Comparison of ENCODE assay signal across 14 mouse cellular contexts in genomic region chr6:117966729-117967128, GRCm38 (mm10). TPM values are rescaled to one million over a fixed set of nuclear protein-coding genes. Genes with fewer than 3 reads are reported as not detected.
DNase-seq lines count a peak whose midpoint lies in the region; ATAC-seq and TF ChIP-seq lines count a peak whose summit lies in the region.
"Had no signal": no experiment of that assay in that cellular context is flagged by ENCODE, and none has a peak within 500 bp of the region (broad histone marks: within the 10 kb centered on the region; RNA-seq: fewer than 3 reads in every experiment).

No protein-coding gene starts in this region.

- no peak for TF ChIP-seq EP300 in heart, adult 2 months (IDR thresholded peaks at IDR 0.05; ENCODE audit: insufficient read depth, low read depth, low read length)
- TF ChIP-seq EP300 in lung, postnatal 0 days (IDR thresholded peaks at IDR 0.05): no peak

- no peak for DNase-seq in heart, adult 2 months
- no peak for DNase-seq in heart, adult 8-10 months (ENCODE audit: low spot score)
- peak; percentile 56 for DNase-seq in CD4-positive, CD25-positive, alpha-beta regulatory T cell, adult 2 months (ENCODE audit: low read depth, low spot score)
- DNase-seq in lung, postnatal 0 days (ENCODE audit: low spot score): peak; percentile 45
- DNase-seq in midbrain, embryonic 10.5 days (ENCODE audit: low spot score): no peak
- DNase-seq in gastrocnemius, postnatal 4 days (ENCODE audit: low spot score in 2 of 2): no peak
- no peak for DNase-seq in adrenal gland, postnatal 25 days
- DNase-seq: gastrocnemius, postnatal 14 days had no signal

- H3K27me3 ChIP-seq in heart, adult 2 months (ENCODE audit: control insufficient read depth, insufficient read depth, low read length): no peaks in the 10 kb centered on the region
- no peaks in the 10 kb centered on the region for H3K27me3 ChIP-seq in lung, postnatal 0 days (replicated peaks; ENCODE audit: insufficient read depth, low read length)
- no peaks in the 10 kb centered on the region for H3K27me3 ChIP-seq in midbrain, embryonic 10.5 days (ENCODE audit: low read depth, poor library complexity, severe bottlenecking)
- H3K27me3 ChIP-seq: embryonic facial prominence, embryonic 15.5 days; midbrain, embryonic 15.5 days had no signal

- intact Hi-C loops in heart, adult 2 months (cut with DNase I): no loop called here

- H3K27ac ChIP-seq in heart, adult 2 months: no peak overlapping the region
- H3K27ac ChIP-seq in lung, postnatal 0 days (ENCODE audit: low read length): no peak overlapping the region
- no peak overlapping the region for H3K27ac ChIP-seq in midbrain, embryonic 10.5 days (replicated peaks)
- H3K27ac ChIP-seq: embryonic facial prominence, embryonic 15.5 days; midbrain, embryonic 15.5 days had no signal

- no peaks in the 10 kb centered on the region for H3K9me3 ChIP-seq in lung, postnatal 0 days (ENCODE audit: low read length)
- H3K9me3 ChIP-seq in midbrain, embryonic 10.5 days (replicated peaks): no peaks in the 10 kb centered on the region
- H3K9me3 ChIP-seq: embryonic facial prominence, embryonic 15.5 days; midbrain, embryonic 15.5 days had no signal

- peak; percentile 45 for TF ChIP-seq CTCF in heart, adult 2 months (IDR thresholded peaks at IDR 0.05)
- TF ChIP-seq CTCF in lung, postnatal 0 days (IDR thresholded peaks at IDR 0.05): peak; percentile 64

- no peak for TF ChIP-seq POLR2A in heart, adult 2 months (IDR thresholded peaks at IDR 0.05; ENCODE audit: insufficient read depth, low read depth, low read length)

- H3K36me3 ChIP-seq in heart, adult 2 months (ENCODE audit: control insufficient read depth, insufficient read depth, low read length): no peaks in the 10 kb centered on the region
- H3K36me3 ChIP-seq in lung, postnatal 0 days (ENCODE audit: insufficient read depth, low read length): no peaks in the 10 kb centered on the region
- no peaks in the 10 kb centered on the region for H3K36me3 ChIP-seq in midbrain, embryonic 10.5 days
- H3K36me3 ChIP-seq: embryonic facial prominence, embryonic 15.5 days; midbrain, embryonic 15.5 days had no signal

- H3K4me2 ChIP-seq in lung, postnatal 0 days (replicated peaks; ENCODE audit: low read depth, low read length): no peak overlapping the region
- H3K4me2 ChIP-seq: embryonic facial prominence, embryonic 15.5 days; midbrain, embryonic 15.5 days had no signal

- 14% methylated on average over 9 of the region's 9 CpGs for WGBS in heart, adult 2 months
- 23% methylated on average over 9 of the region's 9 CpGs for WGBS in lung, postnatal 0 days
- 65% methylated on average over 9 of the region's 9 CpGs for WGBS in midbrain, embryonic 10.5 days

- peak; percentile 89 to 91 for ATAC-seq in hematopoietic stem cell, adult 5-6 weeks (replicated peaks in 1 of 2; ENCODE audit: insufficient read depth in 1 of 2, low FRiP score in 2 of 2, low TSS enrichment in 1 of 2, low read depth in 1 of 2, poor library complexity in 2 of 2, severe bottlenecking in 2 of 2)
- ATAC-seq in lung, postnatal 0 days: peak; percentile 57
- ATAC-seq: activated CD4-positive, CD25-positive, alpha-beta regulatory T cell, adult 4 months; midbrain, embryonic 15.5 days had no signal

- no peaks in the 10 kb centered on the region for H3K4me1 ChIP-seq in heart, adult 2 months (ENCODE audit: control insufficient read depth, insufficient read depth, low read length)
- H3K4me1 ChIP-seq in lung, postnatal 0 days (ENCODE audit: insufficient read depth, low read depth, low read length): no peaks in the 10 kb centered on the region
- H3K4me1 ChIP-seq in midbrain, embryonic 10.5 days: no peaks in the 10 kb centered on the region
- H3K4me1 ChIP-seq: embryonic facial prominence, embryonic 15.5 days; midbrain, embryonic 15.5 days had no signal

- no peak overlapping the region for H3K4me3 ChIP-seq in heart, adult 2 months
- no peak overlapping the region for H3K4me3 ChIP-seq in lung, postnatal 0 days (ENCODE audit: low read depth, low read length)
- H3K4me3 ChIP-seq in midbrain, embryonic 10.5 days: no peak overlapping the region
- H3K4me3 ChIP-seq: embryonic facial prominence, embryonic 15.5 days; midbrain, embryonic 15.5 days had no signal

- H3K79me2 ChIP-seq in heart, adult 2 months (replicated peaks; ENCODE audit: control insufficient read depth, insufficient read depth, low read length): no peaks in the 10 kb centered on the region

- H3K9ac ChIP-seq in heart, adult 2 months (ENCODE audit: low read depth, low read length): no peak overlapping the region
- no peak overlapping the region for H3K9ac ChIP-seq in lung, postnatal 0 days (replicated peaks; ENCODE audit: low read depth)
- H3K9ac ChIP-seq: embryonic facial prominence, embryonic 15.5 days; midbrain, embryonic 15.5 days had no signal

RNA-seq across cellular contexts. Expression of gene Fxyd4, which starts 29.2 kb away (rescaled TPM):
- total RNA-seq in heart, adult 2 months (2021): not detected
- polyA plus RNA-seq in heart, adult 2 months (2012; rRNA removed): 0.25 TPM in 1 of 2 replicates, not detected in the other
- total RNA-seq in heart, adult 8-10 months (2022): not detected
- 0.15 TPM in 1 of 2 replicates, not detected in the other for total RNA-seq in hematopoietic stem cell, adult 5-6 weeks (2017)
- polyA plus RNA-seq in lung, postnatal 0 days (2015; fragmentation: Nextera tagmentation; extraction: Ambion mirVana): 12.4 and 19.8 TPM in 2 replicates
- polyA plus RNA-seq in midbrain, embryonic 10.5 days (2016; fragmentation: Nextera tagmentation; extraction: Ambion mirVana): 2.8 and 3.0 TPM in 2 replicates
- total RNA-seq in gastrocnemius, postnatal 4 days (2021): not detected
- not detected in 2 replicates for total RNA-seq in adrenal gland, postnatal 25 days (2021)
- total RNA-seq: gastrocnemius, postnatal 14 days had no signal
- polyA plus RNA-seq: large intestine, adult 2 months had no signal

RNA-seq across cellular contexts. Expression of gene Rasgef1a, which starts 44.5 kb away (rescaled TPM):
- under 1 TPM; 0.18 to 0.37 TPM for total RNA-seq in heart, adult 2 months (2021)
- polyA plus RNA-seq in heart, adult 2 months (2012; rRNA removed): 0.26 and 0.37 TPM in 2 replicates
- total RNA-seq in heart, adult 8-10 months (2022): under 1 TPM; 0.35 to 0.69 (median 0.42) TPM
- total RNA-seq in hematopoietic stem cell, adult 5-6 weeks (2017): 0.25 TPM in 1 of 2 replicates, not detected in the other
- 26.3 and 35.2 TPM in 2 replicates for polyA plus RNA-seq in lung, postnatal 0 days (2015; fragmentation: Nextera tagmentation; extraction: Ambion mirVana)
- polyA plus RNA-seq in midbrain, embryonic 10.5 days (2016; fragmentation: Nextera tagmentation; extraction: Ambion mirVana): 0.09 and 0.15 TPM in 2 replicates
- total RNA-seq in gastrocnemius, postnatal 4 days (2021): under 1 TPM; 0.65 to 0.69 TPM
- total RNA-seq in adrenal gland, postnatal 25 days (2021): 0.15 TPM in 1 of 2 replicates, not detected in the other
- polyA plus RNA-seq: limb, embryonic 11.5 days had no signal

Comparison
In these comparisons a context has a peak if more than half of its experiments do, and no peak if none do; other contexts are left out.
1. DNase-seq: peak in CD4-positive, CD25-positive, alpha-beta regulatory T cell, adult 2 months (single experiment) and lung, postnatal 0 days (single experiment); none in heart, adult 2 months (0 of 2), heart, adult 8-10 months (single experiment), midbrain, embryonic 10.5 days (single experiment), gastrocnemius, postnatal 4 days (0 of 2) and adrenal gland, postnatal 25 days (single experiment).